Mouse (Mus musculus): ENCODE data around the gene Cdc42bpg.

- TF ChIP-seq CTCF (IDR thresholded peaks at IDR 0.05; ENCODE audit: low read depth) = no peak
- TF ChIP-seq EP300 (IDR thresholded peaks at IDR 0.05; ENCODE audit: low read depth) = no peak
Measured at GRCm38 (mm10) chr19:6321786-6322621, 15.7 kb downstream of the Cdc42bpg start.
